Mouse (Mus musculus) layer of hippocampus, postnatal 25 days (tissue): Measurements from ENCODE around the gene Kif17. TPM values are rescaled to one million over a fixed set of nuclear protein-coding genes. Genes with fewer than 3 reads are reported as not detected.

Experiments
- DNase-seq, 2 experiments: peaks; one replicate each; pipeline ENCODE4 v3.0.0; 2022; ENCODE audit warnings: mixed read lengths in 2 of 2, low spot score in 1 of 2; ENCODE audit errors: extremely low spot score in 1 of 2
- total RNA-seq, 2 experiments: library from RNA; stranded (reverse); gene quantifications; 2 replicates each; pipeline ENCODE4 v1.2.3; 2021

The Kif17 gene
- total RNA-seq, 2 experiments from 2014 or later: 19.0 to 19.8 TPM

- DNase-seq: no peak
Measured at GRCm38 (mm10) chr4:138258663-138259062, 8.4 kb downstream of the Kif17 start.

- no peak for DNase-seq
Measured at GRCm38 (mm10) chr4:138259482-138259881, 9.2 kb downstream of the Kif17 start.

GRCm38 (mm10) chr4:138261843-138262681 lies 11.8 kb downstream of the Kif17 start:
- peak; percentile 85 to 97 for DNase-seq

- DNase-seq: no peak
Measured at GRCm38 (mm10) chr4:138267869-138268268, 17.6 kb downstream of the Kif17 start.

- DNase-seq: no peak
Measured at GRCm38 (mm10) chr4:138272011-138272997, 22.1 kb downstream of the Kif17 start.

- DNase-seq: no peak
Measured at GRCm38 (mm10) chr4:138278346-138278745, 28.1 kb downstream of the Kif17 start.

GRCm38 (mm10) chr4:138282834-138283233 lies 32.6 kb downstream of the Kif17 start:
- peak; percentile 25 to 51 for DNase-seq

- no peak for DNase-seq
Measured at GRCm38 (mm10) chr4:138286411-138286810, 36.2 kb downstream of the Kif17 start.

GRCm38 (mm10) chr4:138288691-138289090 lies 38.5 kb downstream of the Kif17 start:
- DNase-seq: no peak

GRCm38 (mm10) chr4:138292028-138292427 lies 41.8 kb downstream of the Kif17 start:
- DNase-seq: no peak

- DNase-seq: no peak
Measured at GRCm38 (mm10) chr4:138293261-138293948, 43.2 kb downstream of the Kif17 start.

GRCm38 (mm10) chr4:138293949-138294550 lies 43.8 kb downstream of the Kif17 start:
- no peak for DNase-seq

- DNase-seq: no peak
Measured at GRCm38 (mm10) chr4:138301271-138301780, 51.1 kb downstream of the Kif17 start.

- no peak for DNase-seq
Measured at GRCm38 (mm10) chr4:138303011-138303410, 52.8 kb downstream of the Kif17 start.

GRCm38 (mm10) chr4:138303742-138304141 lies 53.5 kb downstream of the Kif17 start:
- DNase-seq: no peak

- DNase-seq: peak; percentile 86 to 90
Measured at GRCm38 (mm10) chr4:138304340-138305104, 54.3 kb downstream of the Kif17 start, which contains the start of gene Ddost. Gene Ddost, plus strand, starts transcription at chr4:138304730.

GRCm38 (mm10) chr4:138307025-138307424 lies 56.8 kb downstream of the Kif17 start:
- no peak for DNase-seq

GRCm38 (mm10) chr4:138307739-138308138 lies 57.5 kb downstream of the Kif17 start:
- no peak for DNase-seq

GRCm38 (mm10) chr4:138310311-138310910 lies 60.2 kb downstream of the Kif17 start:
- DNase-seq: no peak
